19 mouse cellular contexts compared by ENCODE assay signal in genomic region chr1:161707049-161707448, GRCm38 (mm10).
DNase-seq lines count a peak whose midpoint lies in the region; ATAC-seq lines count a peak whose summit lies in the region.
"Had no signal": no experiment of that assay in that cellular context is flagged by ENCODE, and none has a peak within 500 bp of the region (broad histone marks: within the 10 kb centered on the region; RNA-seq: fewer than 3 reads in every experiment).

No protein-coding gene starts in this region.

- DNase-seq in gastrocnemius, adult 18-20 months (ENCODE audit: low spot score), result peak; percentile 7
- no peak for DNase-seq in gastrocnemius, postnatal 14 days
- DNase-seq in lung, postnatal 10 days, result peak; percentile 61
- DNase-seq in ovary, postnatal 10 days (ENCODE audit: low spot score), result no peak
- no peak for DNase-seq in thymus, postnatal 25 days
- no peak for DNase-seq in thymus, postnatal 14 days
- DNase-seq: adrenal gland, postnatal 36 days; cerebellum, adult 18-20 months; cerebellum, postnatal 25 days; forebrain, postnatal 0 days; heart, adult 2 months; kidney, adult 9 months; kidney, postnatal 36 days; liver, embryonic 13.5 days; right cerebral cortex, postnatal 14 days; thymus, postnatal 36 days had no signal

- ATAC-seq in activated CD4-positive, CD25-positive, alpha-beta regulatory T cell, adult 4 months, result peak; percentile 72
- peak; percentile 52 for ATAC-seq in megakaryocyte progenitor cell, adult 5-6 weeks (replicated peaks; ENCODE audit: poor library complexity)
- ATAC-seq: forebrain, postnatal 0 days; midbrain, embryonic 15.5 days had no signal

- intact Hi-C loops in gastrocnemius, postnatal 14 days (cut with DNase I; ENCODE audit: low total_unique reads), result no loop called here

Comparison
In these comparisons a context has a peak if more than half of its experiments do, and no peak if none do; other contexts are left out.
1. DNase-seq: peak in gastrocnemius, adult 18-20 months (single experiment) and lung, postnatal 10 days (single experiment); none in gastrocnemius, postnatal 14 days (single experiment), ovary, postnatal 10 days (single experiment), thymus, postnatal 25 days (single experiment) and thymus, postnatal 14 days (single experiment).